Mouse (Mus musculus): ENCODE results near the gene Rgs6.

GRCm38 (mm10) chr12:82940461-82940860, 352.4 kb downstream of the Rgs6 start:
- TF ChIP-seq CTCF (conservative IDR thresholded peaks at IDR 0.05; ENCODE audit: insufficient read depth, insufficient read length, low read depth, low read length) (no peak), POLR2A (IDR thresholded peaks at IDR 0.05; ENCODE audit: low read depth, low read length) (no peak)

All from kidney, adult 2 months (tissue).